In the genomic region with DNA sequence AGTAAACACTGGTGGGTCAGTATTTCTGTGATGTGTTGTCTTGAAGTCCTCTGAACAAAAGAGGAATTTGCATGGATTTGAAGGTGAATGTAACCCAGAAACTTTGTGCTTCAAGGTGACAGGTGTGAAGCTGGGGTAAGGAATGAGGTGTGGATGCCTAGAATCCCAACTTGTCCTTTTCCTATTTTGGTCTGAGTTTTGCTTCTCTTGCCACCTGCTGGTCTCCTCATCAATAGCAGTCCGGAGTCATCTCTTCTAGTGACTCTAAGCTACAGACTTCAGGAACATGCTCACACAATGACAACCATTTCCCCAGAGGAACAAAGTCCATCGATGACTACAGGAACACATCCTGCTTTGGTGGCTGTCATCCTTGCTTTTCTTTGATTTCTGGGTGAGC, we compare ENCODE assay signal across 12 mouse cellular contexts. TPM values are rescaled to one million over a fixed set of nuclear protein-coding genes. Genes with fewer than 3 reads are reported as not detected.
DNase-seq lines count a peak whose midpoint lies in the region; ATAC-seq and TF ChIP-seq lines count a peak whose summit lies in the region.
"Had no signal": no experiment of that assay in that cellular context is flagged by ENCODE, and none has a peak within 500 bp of the region (broad histone marks: within the 10 kb centered on the region; RNA-seq: fewer than 3 reads in every experiment).

No protein-coding gene starts in this region.

- H3K4me3 ChIP-seq in layer of hippocampus, adult 2 months, result no peak overlapping the region
- H3K4me3 ChIP-seq: heart, embryonic 15.5 days; liver, embryonic 15.5 days had no signal

- no peak for ATAC-seq in monocyte, adult 5-6 weeks (replicated peaks; ENCODE audit: insufficient number of reproducible peaks, low FRiP score, low TSS enrichment, poor library complexity, severe bottlenecking)

- H3K27ac ChIP-seq in layer of hippocampus, adult 2 months, result 0 out of 2 replicates have a peak overlapping the region, but pooled peaks have one; percentile 7
- H3K27ac ChIP-seq: heart, embryonic 15.5 days; liver, embryonic 15.5 days had no signal

- peak; percentile 77 for TF ChIP-seq CTCF in layer of hippocampus, adult 2 months (conservative IDR thresholded peaks at IDR 0.05)

- DNase-seq in cerebellum, postnatal 10 days, result peak; percentile 10 to 15
- no peak for DNase-seq in cerebellum, postnatal 36 days
- DNase-seq in layer of hippocampus, adult 2 months (ENCODE audit: low spot score in 2 of 2), result peak in 1 of 2 experiments; percentile 13
- DNase-seq in layer of hippocampus, adult 8-10 months (ENCODE audit: low spot score in 2 of 2), result no peak
- peak; percentile 31 to 40 for DNase-seq in right cerebral cortex, adult 2 months (ENCODE audit: low spot score in 2 of 2)
- no peak for DNase-seq in right cerebral cortex, postnatal 10 days (ENCODE audit: low spot score in 2 of 2)
- DNase-seq in thymus, postnatal 14 days, result no peak
- DNase-seq: cerebellum, adult 11 months; layer of hippocampus, adult 9-11 months had no signal

RNA-seq across cellular contexts. Expression of gene AC153137.1, which starts 46.9 kb away (rescaled TPM):
- total RNA-seq in layer of hippocampus, adult 2 months (2021), result not detected
- not detected for total RNA-seq in layer of hippocampus, adult 8-10 months (2022)
- total RNA-seq in monocyte, adult 5-6 weeks (2017), result not detected in 3 replicates

RNA-seq across cellular contexts. Expression of gene Phf3, which starts 57.1 kb away (rescaled TPM):
- 10 to 100 TPM; 83.6 to 99.1 TPM for total RNA-seq in layer of hippocampus, adult 2 months (2021)
- total RNA-seq in layer of hippocampus, adult 8-10 months (2022), result 10 to 100 TPM; 83.0 to 97.8 (median 87.2) TPM
- 153 to 209 TPM (median 162 TPM) in 3 replicates for total RNA-seq in monocyte, adult 5-6 weeks (2017)

Comparison
In these comparisons a context has a peak if more than half of its experiments do, and no peak if none do; other contexts are left out.
1. DNase-seq: peak in cerebellum, postnatal 10 days (2 of 2) and right cerebral cortex, adult 2 months (2 of 2); none in cerebellum, postnatal 36 days (0 of 2), layer of hippocampus, adult 8-10 months (0 of 2), right cerebral cortex, postnatal 10 days (0 of 2) and thymus, postnatal 14 days (single experiment).